Mouse (Mus musculus) hindbrain, embryonic 14.5 days (tissue): ENCODE results near the gene Elf1. TPM values are rescaled to one million over a fixed set of nuclear protein-coding genes. Genes with fewer than 3 reads are reported as not detected.

ENCODE experiments used
- ATAC-seq: fragments of 200-750 bp; cut with Nextera tagmentation; 2 replicates; pipeline ENCODE4 v1.8.0; 2017; ENCODE audit warnings: moderate number of reproducible peaks, mild to moderate bottlenecking, moderate TSS enrichment, moderate library complexity; ENCODE audit not compliant: low FRiP score
- DNase-seq: peaks from one replicate; pipeline ENCODE4 v3.0.0-alpha.2; 2015; ENCODE audit warnings: low spot score
- H3K27ac ChIP-seq: fragments of 300-500 bp; sonication (generic); 2 replicates; pipeline ENCODE4 v1.5.1; 2014; ENCODE audit warnings: mild to moderate bottlenecking, moderate library complexity
- H3K27me3 ChIP-seq: fragments of 300-500 bp; sonication (generic); 2 replicates; pipeline ENCODE4 v1.6.1; 2014; ENCODE audit warnings: mild to moderate bottlenecking, low read length, mixed read lengths; ENCODE audit not compliant: control insufficient read depth, insufficient read depth
- H3K36me3 ChIP-seq: fragments of 300-500 bp; sonication (generic); replicated peaks from 2 replicates; pipeline ENCODE4 v1.6.1; 2014; ENCODE audit not compliant: control insufficient read depth, insufficient read depth
- H3K4me1 ChIP-seq: fragments of 300-500 bp; sonication (generic); replicated peaks from 2 replicates; pipeline ENCODE4 v1.6.1; 2014; ENCODE audit warnings: antibody characterized with exemption, low read length, mixed read lengths; ENCODE audit not compliant: control insufficient read depth, insufficient read depth
- H3K4me2 ChIP-seq: fragments of 300-500 bp; sonication (generic); replicated peaks from 2 replicates; pipeline ENCODE4 v1.6.1; 2014; ENCODE audit warnings: mild to moderate bottlenecking, moderate library complexity
- H3K4me3 ChIP-seq: fragments of 300-500 bp; sonication (generic); replicated peaks from 2 replicates; pipeline ENCODE4 v1.5.1; 2014; ENCODE audit warnings: mild to moderate bottlenecking, low read length
- H3K9ac ChIP-seq: fragments of 300-500 bp; sonication (generic); 2 replicates; pipeline ENCODE4 v1.6.1; 2014
- H3K9me3 ChIP-seq: fragments of 300-500 bp; sonication (generic); 2 replicates; pipeline ENCODE4 v1.6.1; 2016; ENCODE audit warnings: low read length; ENCODE audit not compliant: control insufficient read depth
- WGBS: fragments of 180-500 bp; shearing (Covaris S2); extraction: QIAGEN DNeasy Blood & Tissue Kit; methylation state at CpG from one replicate; pipeline ENCODE4 v1.1.7; 2014; 5-methylcytosine and 5-hydroxymethylcytosine counted together
- polyA plus RNA-seq: library from polyadenylated mRNA; unstranded; fragments of >200 nt; fragmentation: Nextera tagmentation; extraction: Ambion mirVana; gene quantifications from 2 replicates; pipeline ENCODE4 v1.2.1, GENCODE M21; 2014

Gene Elf1
- polyA plus RNA-seq, 1 experiment from 2014 or later: 3.8 TPM

GRCm38 (mm10) chr14:79460988-79461387, 20.0 kb upstream of the Elf1 start:
- DNase-seq (no peak), ATAC-seq (no peak)
- Histone ChIP-seq H3K9me3 (no peaks in the 10 kb centered on the region), H3K27ac (no peak overlapping the region), H3K4me1 (no peaks in the 10 kb centered on the region), H3K4me2 (no peak overlapping the region), H3K36me3 (peaks cover 51% of the 10 kb centered on the region), H3K9ac (no peak overlapping the region), H3K27me3 (no peaks in the 10 kb centered on the region), H3K4me3 (no peak overlapping the region)
- 91% methylated on average over 4 of the region's 4 CpGs for WGBS

- ATAC-seq (no peak), DNase-seq (no peak)
- H3K4me1 ChIP-seq: no peaks in the 10 kb centered on the region
- 90% methylated on average over 1 of the region's 1 CpGs for WGBS
- no peak overlapping the region for H3K9ac ChIP-seq
- no peak overlapping the region for H3K27ac ChIP-seq
- no peak overlapping the region for H3K4me2 ChIP-seq
- H3K36me3 ChIP-seq: peaks cover 90% of the 10 kb centered on the region
- no peaks in the 10 kb centered on the region for H3K27me3 ChIP-seq
- H3K9me3 ChIP-seq: no peaks in the 10 kb centered on the region
- H3K4me3 ChIP-seq: no peak overlapping the region
Observed at GRCm38 (mm10) chr14:79465623-79466022, 15.4 kb upstream of the Elf1 start.

GRCm38 (mm10) chr14:79467621-79468020, 13.4 kb upstream of the Elf1 start:
- Histone ChIP-seq H3K4me1 (no peaks in the 10 kb centered on the region), H3K36me3 (peaks cover 93% of the 10 kb centered on the region), H3K9ac (no peak overlapping the region), H3K4me3 (no peak overlapping the region), H3K9me3 (no peaks in the 10 kb centered on the region), H3K27ac (no peak overlapping the region), H3K27me3 (no peaks in the 10 kb centered on the region), H3K4me2 (no peak overlapping the region)
- DNase-seq: peak; percentile 77
- 31% methylated on average over 3 of the region's 3 CpGs for WGBS
- no peak for ATAC-seq

- Histone ChIP-seq H3K27me3 (no peaks in the 10 kb centered on the region), H3K4me2 (no peak overlapping the region), H3K36me3 (peaks cover 81% of the 10 kb centered on the region), H3K9me3 (no peaks in the 10 kb centered on the region), H3K4me3 (no peak overlapping the region), H3K9ac (no peak overlapping the region), H3K4me1 (no peaks in the 10 kb centered on the region), H3K27ac (no peak overlapping the region)
- DNase-seq: no peak
- 94% methylated on average over 2 of the region's 2 CpGs for WGBS
- no peak for ATAC-seq
Observed at GRCm38 (mm10) chr14:79473384-79473783, 7.6 kb upstream of the Elf1 start.

- peak within 1 kb of the TSS; percentile 99 for H3K27ac ChIP-seq
- peaks cover 24% of the 10 kb centered on the region for H3K4me1 ChIP-seq
- no peaks in the 10 kb centered on the region for H3K27me3 ChIP-seq
- H3K4me3 ChIP-seq: peak within 1 kb of the TSS; percentile 82
- peaks cover 10% of the 10 kb centered on the region for H3K36me3 ChIP-seq
- ATAC-seq: peak; percentile 93
- H3K9ac ChIP-seq: peak within 1 kb of the TSS; percentile 90
- WGBS: under 1% methylated on average over 77 of the region's 86 CpGs
- DNase-seq: peak; percentile 100
- peak within 1 kb of the TSS; percentile 70 for H3K4me2 ChIP-seq
- no peaks in the 10 kb centered on the region for H3K9me3 ChIP-seq
Observed at GRCm38 (mm10) chr14:79481339-79482151, 551 bp downstream of the Elf1 start, which contains the start of gene Wbp4. TSS of gene Wbp4 (minus strand) at chr14:79481520.

- H3K27me3 ChIP-seq: no peaks in the 10 kb centered on the region
- peak overlapping the region; percentile 82 for H3K4me3 ChIP-seq
- peak overlapping the region; percentile 90 for H3K27ac ChIP-seq
- DNase-seq: peak; percentile 49
- H3K9ac ChIP-seq: peak overlapping the region; percentile 90
- 0 out of 2 replicates have a peak, but pooled peaks cover 5% of the 10 kb centered on the region for H3K36me3 ChIP-seq
- peaks cover 29% of the 10 kb centered on the region for H3K4me1 ChIP-seq
- peak overlapping the region; percentile 65 for H3K4me2 ChIP-seq
- H3K9me3 ChIP-seq: no peaks in the 10 kb centered on the region
- ATAC-seq: no peak
- under 1% methylated on average over 11 of the region's 11 CpGs for WGBS
Observed at GRCm38 (mm10) chr14:79482251-79482661, 1.3 kb downstream of the Elf1 start.

- peak overlapping the region; percentile 90 for H3K27ac ChIP-seq
- H3K4me3 ChIP-seq: peak overlapping the region; percentile 82
- ATAC-seq: no peak
- peaks cover 32% of the 10 kb centered on the region for H3K4me1 ChIP-seq
- H3K36me3 ChIP-seq: 0 out of 2 replicates have a peak, but pooled peaks cover 5% of the 10 kb centered on the region
- 26% methylated on average over 15 of the region's 15 CpGs for WGBS
- H3K4me2 ChIP-seq: peak overlapping the region; percentile 65
- H3K9me3 ChIP-seq: no peaks in the 10 kb centered on the region
- DNase-seq: no peak
- H3K27me3 ChIP-seq: no peaks in the 10 kb centered on the region
- peak overlapping the region; percentile 90 for H3K9ac ChIP-seq
Observed at GRCm38 (mm10) chr14:79482747-79483355, 1.9 kb downstream of the Elf1 start.

- Histone ChIP-seq H3K4me1 (peaks cover 32% of the 10 kb centered on the region), H3K4me3 (no peak overlapping the region), H3K9me3 (no peaks in the 10 kb centered on the region), H3K4me2 (peak overlapping the region; percentile 65), H3K27me3 (no peaks in the 10 kb centered on the region), H3K9ac (no peak overlapping the region), H3K27ac (no peak overlapping the region), H3K36me3 (no peaks in the 10 kb centered on the region)
- ATAC-seq (no peak), DNase-seq (no peak)
- 80% methylated on average over 8 of the region's 8 CpGs for WGBS
Observed at GRCm38 (mm10) chr14:79483611-79484120, 2.7 kb downstream of the Elf1 start.

GRCm38 (mm10) chr14:79486617-79486992, 5.6 kb downstream of the Elf1 start:
- Histone ChIP-seq H3K4me3 (peak overlapping the region; percentile 37; the same call in 1 of the 2 replicates), H3K27me3 (no peaks in the 10 kb centered on the region), H3K36me3 (no peaks in the 10 kb centered on the region), H3K27ac (no peak overlapping the region), H3K9ac (0 out of 2 replicates have a peak overlapping the region, but pooled peaks have one; percentile 47), H3K9me3 (no peaks in the 10 kb centered on the region), H3K4me2 (peak overlapping the region; percentile 67), H3K4me1 (peaks cover 18% of the 10 kb centered on the region)
- ATAC-seq (no peak), DNase-seq (no peak)
- 32% methylated on average over 8 of the region's 8 CpGs for WGBS
